Mouse (Mus musculus) megakaryocyte-erythroid progenitor cell, adult 5 weeks (primary cell): Measurements from ENCODE around the gene Calr4. TPM values are rescaled to one million over a fixed set of nuclear protein-coding genes. Genes with fewer than 3 reads are reported as not detected.

Source experiments
- polyA plus RNA-seq: library from polyadenylated mRNA; stranded (reverse); fragments of >175 nt; gene quantifications from 2 replicates; pipeline ENCODE4 v1.2.3, GENCODE M21; 2012

The Calr4 gene
- 0.04 TPM in 1 of 2 replicates, not detected in the other for polyA plus RNA-seq

DNA sequence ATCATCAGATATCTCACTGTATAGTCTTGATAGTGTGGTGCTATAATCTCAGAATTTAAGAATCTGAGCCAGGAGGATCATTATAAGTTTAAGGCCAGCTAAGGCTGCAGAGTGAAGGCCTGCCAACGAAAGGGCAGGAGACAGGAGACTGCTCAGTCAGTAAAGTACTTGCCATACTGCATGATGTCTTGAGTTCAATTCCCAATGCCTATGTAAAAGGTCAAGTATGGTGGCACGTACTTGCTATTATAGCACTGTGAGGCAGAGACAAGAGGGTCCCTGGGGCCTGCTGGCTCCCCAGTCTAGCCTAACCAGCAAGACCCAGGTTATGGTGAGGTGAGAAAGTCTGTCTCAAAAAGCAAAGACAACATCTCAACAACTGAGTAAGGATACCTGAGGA, at the start of gene Calr4:
Calr4 (plus strand) TSS at position 301 of the 400 bp plus-strand sequence.

DNA sequence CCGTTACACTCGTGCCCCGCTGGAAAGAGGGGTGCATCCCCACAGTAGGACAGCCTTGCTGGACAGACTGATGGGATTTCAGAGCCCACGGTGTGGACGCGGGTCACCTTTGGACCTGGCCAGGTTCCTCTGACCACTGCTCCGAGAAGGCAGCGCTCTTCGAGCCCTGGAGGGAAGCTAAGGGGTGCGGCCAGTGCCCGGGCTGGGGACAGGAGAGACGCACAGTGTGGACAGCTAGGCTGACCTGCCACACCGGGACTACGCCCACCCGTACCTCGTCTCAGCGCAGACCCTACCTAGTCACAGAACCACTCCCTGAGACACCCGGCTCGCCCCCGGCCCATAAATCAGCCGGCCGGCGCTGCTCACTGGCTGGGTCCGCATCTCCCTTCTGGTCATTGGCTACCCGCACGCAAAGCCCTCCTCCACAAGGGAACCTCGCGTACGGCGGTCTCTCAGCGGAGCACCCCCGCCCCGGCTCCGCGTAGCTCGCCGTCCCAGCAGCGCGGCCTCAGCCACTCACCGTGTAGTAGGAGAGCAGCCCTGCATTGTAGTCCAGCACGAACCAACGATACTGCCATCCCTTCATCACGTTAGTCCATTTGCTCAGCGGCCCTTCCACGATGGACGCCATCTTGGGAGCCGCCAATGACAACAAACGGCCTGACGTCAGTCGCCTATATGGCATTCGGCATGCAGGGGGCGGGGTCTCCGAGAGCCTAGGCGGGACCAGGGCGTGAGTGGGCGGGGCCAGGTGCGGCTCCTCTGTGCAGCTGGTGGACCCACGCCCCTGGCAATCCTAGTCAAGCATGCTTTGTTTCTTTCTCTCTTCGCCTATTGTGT, 32.5 kb upstream of the Calr4 start, which contains the start of gene Osbpl9:
Osbpl9 (minus strand) TSS at position 691 of the 843 bp plus-strand sequence.

DNA sequence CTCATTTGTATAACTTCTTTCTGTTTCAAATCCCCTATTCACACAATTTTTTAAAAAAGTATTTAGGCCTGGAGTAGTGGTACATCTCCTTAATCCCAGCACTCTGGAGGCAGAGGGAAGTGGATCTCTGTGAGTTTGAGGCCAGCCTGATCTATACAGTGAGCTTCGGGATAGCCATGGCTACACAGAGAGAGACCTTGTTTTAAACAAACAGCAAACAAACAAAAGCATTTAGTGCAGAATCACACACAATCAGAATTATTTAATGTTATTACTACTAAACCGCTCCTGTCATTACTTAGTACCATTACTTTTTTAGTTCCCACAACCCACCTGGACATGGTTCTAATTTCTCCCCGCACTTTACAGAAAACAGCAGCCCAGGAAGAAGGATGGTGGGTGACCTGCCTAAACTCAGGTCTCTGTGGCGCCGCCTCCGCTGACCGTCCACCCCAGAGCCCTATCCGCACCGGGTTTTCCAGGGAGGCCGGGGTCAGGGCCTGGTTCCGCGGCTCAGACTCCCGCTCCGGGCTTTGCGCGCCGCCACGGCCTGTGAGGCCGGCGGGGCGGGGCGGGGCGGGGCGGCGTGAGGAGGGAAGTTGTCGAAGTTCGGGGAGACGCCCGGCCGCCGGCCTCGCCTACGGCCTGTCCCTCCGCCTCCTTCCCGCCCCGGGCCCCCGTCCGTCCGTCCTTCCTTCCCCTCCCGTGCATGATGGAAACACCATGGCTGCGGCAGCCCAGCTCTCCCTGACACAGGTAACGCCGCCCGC, 45.6 kb downstream of the Calr4 start, which contains the start of gene Eps15:
Eps15 (plus strand) TSS at position 580 of the 770 bp plus-strand sequence.

Other genes starting within 250 kb of the Calr4 start
- gene Nrd1, start 233.8 kb upstream of the Calr4 start, polyA plus RNA-seq: 24.6 and 28.8 TPM in 2 replicates
- 5.9 and 7.4 TPM in 2 replicates for gene Osbpl9, start 32.2 kb upstream of the Calr4 start, polyA plus RNA-seq
- gene Eps15, start 45.8 kb downstream of the Calr4 start, polyA plus RNA-seq: 4.4 and 5.4 TPM in 2 replicates
- 0.11 and 0.63 TPM in 2 replicates for gene Ttc39a, start 172.1 kb downstream of the Calr4 start, polyA plus RNA-seq